Mouse (Mus musculus) liver, adult (tissue): ENCODE data around the gene Man2a1.

ENCODE experiments used
- GATA4 ChIP-seq: IDR thresholded peaks from 2 replicates; pipeline ENCODE4 v1.6.1; 2014; ENCODE audit warnings: mild to moderate bottlenecking, low read length; ENCODE audit not compliant: insufficient replicate concordance

The Man2a1 gene

DNA sequence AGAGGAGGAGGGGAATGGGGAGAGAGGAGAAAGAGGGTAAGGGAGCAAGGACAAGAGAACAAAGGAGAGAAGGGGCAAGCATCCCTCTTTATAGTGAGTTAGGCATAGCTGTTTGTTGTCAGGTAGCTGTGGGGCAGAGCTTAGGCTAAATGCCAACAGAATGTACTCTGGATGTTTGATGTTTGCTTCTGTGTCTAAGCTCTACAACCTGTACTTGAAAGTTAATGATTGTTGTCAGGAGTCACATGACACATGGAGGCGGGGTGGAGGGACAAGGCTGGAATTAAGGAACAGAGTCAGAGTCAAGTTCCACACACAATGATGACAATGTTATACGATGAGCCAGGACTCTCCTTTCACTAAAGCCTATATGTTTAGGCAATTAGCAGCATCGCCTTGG, 181.8 kb downstream of the Man2a1 start:
- TF ChIP-seq GATA4 = no peak

DNA sequence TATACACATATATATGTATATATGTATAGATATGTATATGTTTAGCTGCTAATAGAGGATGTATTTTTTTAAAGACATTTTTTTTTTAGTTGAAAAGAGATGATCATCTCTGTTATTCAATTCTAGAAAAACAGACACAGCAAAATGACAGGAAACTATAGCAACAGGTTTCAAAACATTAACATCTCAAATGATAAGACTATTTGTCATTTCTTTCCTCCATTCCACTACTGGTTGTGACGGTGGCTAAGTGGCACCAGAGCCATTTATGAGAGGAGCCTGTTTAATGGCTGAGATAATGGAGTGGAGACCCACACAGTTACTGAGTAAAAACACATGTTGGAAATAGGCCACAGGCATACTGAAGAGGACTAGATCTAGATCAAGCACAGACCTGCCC, 185.4 kb downstream of the Man2a1 start:
- TF ChIP-seq GATA4 = no peak

GRCm38 (mm10) chr17:64788301-64788700, 187.8 kb downstream of the Man2a1 start:
- no peak for TF ChIP-seq GATA4

DNA sequence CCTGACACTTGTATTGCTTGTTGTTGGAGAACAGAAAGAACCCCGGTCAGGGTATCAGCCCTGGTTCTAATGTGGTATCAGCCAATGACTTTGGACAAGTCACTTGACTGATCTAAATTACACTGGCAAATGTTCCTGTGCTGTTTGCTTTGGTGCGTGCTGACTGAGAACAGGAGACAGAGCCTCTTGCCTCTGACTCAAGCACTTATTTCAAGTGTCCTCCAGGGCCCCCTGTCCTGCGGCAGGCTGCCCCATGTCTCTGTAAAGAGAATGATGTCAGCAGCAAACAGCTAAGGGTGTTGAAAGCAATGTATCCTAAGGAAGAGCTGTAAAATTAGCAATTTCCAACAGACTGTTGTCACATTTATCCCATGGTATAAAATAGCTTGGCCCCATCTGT, 188.6 kb downstream of the Man2a1 start:
- no peak for TF ChIP-seq GATA4

- no peak for TF ChIP-seq GATA4
These were observed 191.5 kb downstream of the Man2a1 start for GRCm38 (mm10) chr17:64792076-64792475.

DNA sequence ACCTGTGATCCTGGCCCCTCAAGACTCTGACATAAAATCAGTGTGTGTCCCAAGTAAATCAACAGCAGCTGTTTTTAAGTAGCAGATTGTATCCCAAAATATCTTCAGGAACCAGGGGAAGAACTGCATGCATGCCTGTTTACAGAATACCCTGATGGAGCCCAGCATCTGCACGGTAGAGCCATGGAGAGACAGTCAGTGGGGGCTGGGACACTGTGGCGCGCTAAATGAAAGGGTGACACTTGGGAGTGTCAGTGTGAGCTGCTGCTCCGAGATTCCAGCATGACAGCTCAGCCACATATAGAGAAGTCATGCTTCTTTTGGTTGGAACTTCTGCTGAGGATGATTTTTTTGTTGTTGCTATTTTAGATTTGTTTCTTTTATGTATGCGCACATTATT, 192.1 kb downstream of the Man2a1 start:
- no peak for TF ChIP-seq GATA4

- TF ChIP-seq GATA4 = no peak
These were observed 201.8 kb downstream of the Man2a1 start for GRCm38 (mm10) chr17:64802168-64802955.

GRCm38 (mm10) chr17:64802956-64803275, 202.4 kb downstream of the Man2a1 start:
- no peak for TF ChIP-seq GATA4
